20 mouse cellular contexts compared by ENCODE assay signal in the genomic region with DNA sequence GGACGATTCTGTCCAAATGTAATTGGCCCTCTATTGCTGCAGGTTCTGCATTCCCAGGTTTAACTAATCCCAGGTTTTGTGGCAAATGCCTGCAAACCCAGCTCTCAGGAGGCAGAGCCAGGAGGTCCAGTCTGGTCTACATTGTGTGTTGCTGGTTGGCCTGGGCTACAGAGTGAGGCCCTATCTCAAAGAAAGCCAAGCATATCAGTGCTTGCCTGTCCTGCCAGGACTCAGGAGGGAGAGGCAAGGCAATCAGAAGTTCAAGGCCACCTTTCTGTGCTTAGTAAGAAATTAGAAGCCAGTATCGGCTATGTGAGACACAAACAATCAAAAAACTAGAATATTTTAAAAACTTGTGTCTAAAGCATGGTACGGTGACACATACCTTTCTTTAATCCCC. TPM values are rescaled to one million over a fixed set of nuclear protein-coding genes. Genes with fewer than 3 reads are reported as not detected.
A peak's percentile ranks its signal among the peaks of the same experiment; 100 is the strongest.
DNase-seq lines count a peak whose midpoint lies in the region; ATAC-seq and TF ChIP-seq lines count a peak whose summit lies in the region.
"Had no signal": no experiment of that assay in that cellular context is flagged by ENCODE, and none has a peak within 500 bp of the region (broad histone marks: within the 10 kb centered on the region; RNA-seq: fewer than 3 reads in every experiment).

No protein-coding gene starts in this region.

- no peaks in the 10 kb centered on the region for H3K4me1 ChIP-seq in stomach, postnatal 0 days (replicated peaks; ENCODE audit: control insufficient read depth, insufficient read depth)
- H3K4me1 ChIP-seq: embryonic facial prominence, embryonic 12.5 days; hindbrain, embryonic 12.5 days had no signal

- H3K9me3 ChIP-seq in stomach, postnatal 0 days (ENCODE audit: control insufficient read depth, low read length), result no peaks in the 10 kb centered on the region
- H3K9me3 ChIP-seq: embryonic facial prominence, embryonic 12.5 days; hindbrain, embryonic 12.5 days had no signal

- no peak overlapping the region for H3K4me2 ChIP-seq in stomach, postnatal 0 days (replicated peaks; ENCODE audit: low read depth)
- H3K4me2 ChIP-seq: embryonic facial prominence, embryonic 12.5 days; hindbrain, embryonic 12.5 days had no signal

- no peaks in the 10 kb centered on the region for H3K27me3 ChIP-seq in stomach, postnatal 0 days (ENCODE audit: control insufficient read depth, insufficient read depth, low read length)
- H3K27me3 ChIP-seq: embryonic facial prominence, embryonic 12.5 days; hindbrain, embryonic 12.5 days had no signal

- H3K27ac ChIP-seq in stomach, postnatal 0 days (replicated peaks), result no peak overlapping the region
- H3K27ac ChIP-seq: embryonic facial prominence, embryonic 12.5 days; heart, adult 2 months; hindbrain, embryonic 12.5 days had no signal

- peak; percentile 83 for DNase-seq in heart, adult 11 months
- DNase-seq in heart, adult 9 months (ENCODE audit: low spot score in 2 of 2), result no peak
- peak; percentile 2 for DNase-seq in kidney, postnatal 10 days
- no peak for DNase-seq in kidney, postnatal 25 days
- peak; percentile 6 for DNase-seq in thymus, postnatal 4 days
- no peak for DNase-seq in thymus, adult 18-20 months
- peak; percentile 12 for DNase-seq in stomach, postnatal 0 days (ENCODE audit: low spot score)
- DNase-seq in urinary bladder, postnatal 4 days (ENCODE audit: low spot score in 2 of 2), result no peak
- DNase-seq: adrenal gland, adult 8-10 months; cerebellum, adult 11 months; cerebellum, adult 8-10 months; cerebellum, postnatal 14 days; embryo, embryonic 11 days; heart, adult 2 months; heart, postnatal 10 days; heart, postnatal 4 days had no signal

- no peak for TF ChIP-seq CTCF in stomach, postnatal 0 days (IDR thresholded peaks at IDR 0.05; ENCODE audit: low read depth)

- TF ChIP-seq EP300 in stomach, postnatal 0 days (optimal IDR thresholded peaks at IDR 0.05), result no peak

- ATAC-seq in stomach, postnatal 0 days (ENCODE audit: low FRiP score, low TSS enrichment), result no peak
- ATAC-seq: forebrain, embryonic 14.5 days; hindbrain, embryonic 16.5 days had no signal

- no peaks in the 10 kb centered on the region for H3K36me3 ChIP-seq in stomach, postnatal 0 days (ENCODE audit: control insufficient read depth, insufficient read depth, low read length)
- H3K36me3 ChIP-seq: embryonic facial prominence, embryonic 12.5 days; hindbrain, embryonic 12.5 days had no signal

- WGBS in stomach, postnatal 0 days, result 76% methylated on average over 3 of the region's 3 CpGs

- H3K4me3 ChIP-seq in stomach, postnatal 0 days (ENCODE audit: low read depth, low read length), result no peak overlapping the region
- H3K4me3 ChIP-seq: embryonic facial prominence, embryonic 12.5 days; heart, adult 2 months; hindbrain, embryonic 12.5 days had no signal

- H3K9ac ChIP-seq in stomach, postnatal 0 days (ENCODE audit: low read length), result no peak overlapping the region
- H3K9ac ChIP-seq: embryonic facial prominence, embryonic 12.5 days; hindbrain, embryonic 12.5 days had no signal

RNA-seq across cellular contexts. Expression of a gene that starts 15.7 kb away (rescaled TPM):
- polyA plus RNA-seq in stomach, postnatal 0 days (2015; fragmentation: Nextera tagmentation; extraction: Ambion mirVana), result 168 and 177 TPM in 2 replicates

RNA-seq across cellular contexts. Expression of a gene that starts 27.0 kb away (rescaled TPM):
- polyA plus RNA-seq in stomach, postnatal 0 days (2015; fragmentation: Nextera tagmentation; extraction: Ambion mirVana), result 24.9 and 27.0 TPM in 2 replicates

RNA-seq across cellular contexts. Expression of a gene that starts 44.2 kb away (rescaled TPM):
- 14.1 and 18.5 TPM in 2 replicates for polyA plus RNA-seq in stomach, postnatal 0 days (2015; fragmentation: Nextera tagmentation; extraction: Ambion mirVana)

Comparison
In these comparisons a context has a peak if more than half of its experiments do, and no peak if none do; other contexts are left out.
1. DNase-seq: peak in heart, adult 11 months (single experiment), kidney, postnatal 10 days (single experiment), thymus, postnatal 4 days (single experiment) and stomach, postnatal 0 days (single experiment); none in heart, adult 9 months (0 of 2), kidney, postnatal 25 days (0 of 2), thymus, adult 18-20 months (0 of 2) and urinary bladder, postnatal 4 days (0 of 2).